11 mouse cellular contexts compared by ENCODE assay signal in the genomic region with DNA sequence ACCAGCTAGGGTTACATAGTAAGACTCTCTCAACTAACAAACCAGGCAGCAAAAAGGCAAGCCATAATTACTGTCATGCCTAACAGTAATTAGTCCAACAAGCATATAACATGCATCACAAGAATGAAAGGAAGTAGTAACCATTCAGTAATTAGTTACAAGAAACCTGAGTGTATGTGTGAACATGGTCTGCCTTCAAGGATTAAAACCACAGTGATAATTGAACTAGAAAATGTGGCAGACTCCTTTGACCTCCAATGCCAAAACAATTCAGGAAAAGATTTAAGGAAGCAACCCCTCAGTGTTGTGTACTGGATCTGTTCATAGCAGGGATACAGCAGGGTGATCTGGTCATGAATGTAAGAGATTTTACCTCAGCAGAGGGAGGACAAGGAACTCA. TPM values are rescaled to one million over a fixed set of nuclear protein-coding genes. Genes with fewer than 3 reads are reported as not detected.
DNase-seq lines count a peak whose midpoint lies in the region; ATAC-seq and TF ChIP-seq lines count a peak whose summit lies in the region.
"Had no signal": no experiment of that assay in that cellular context is flagged by ENCODE, and none has a peak within 500 bp of the region (broad histone marks: within the 10 kb centered on the region; RNA-seq: fewer than 3 reads in every experiment).

No protein-coding gene starts in this region.

- peak overlapping the region; percentile 99 for H3K27ac ChIP-seq in gastrocnemius, adult 2 months
- H3K27ac ChIP-seq in neural tube, embryonic 15.5 days (replicated peaks), result no peak overlapping the region

- no peak for DNase-seq in gastrocnemius, adult 2 months
- DNase-seq in gastrocnemius, postnatal 4 days (ENCODE audit: low spot score in 2 of 2), result no peak
- peak; percentile 29 for DNase-seq in induced T-regulatory cell, adult 2 months (ENCODE audit: low read depth)
- no peak for DNase-seq in embryo, embryonic 10 days (ENCODE audit: low spot score)
- DNase-seq in frontal cortex, postnatal 25 days (ENCODE audit: low spot score in 2 of 2), result no peak
- DNase-seq: kidney, adult 11 months had no signal

- no peaks in the 10 kb centered on the region for H3K9me3 ChIP-seq in megakaryocyte, embryonic 14.5 days
- H3K9me3 ChIP-seq in neural tube, embryonic 15.5 days (replicated peaks), result no peaks in the 10 kb centered on the region
- H3K9me3 ChIP-seq: forebrain, embryonic 13.5 days had no signal

- no peak for ATAC-seq in megakaryocyte, adult 5-6 weeks (ENCODE audit: poor library complexity, severe bottlenecking)
- ATAC-seq in neural tube, embryonic 15.5 days (ENCODE audit: low FRiP score), result no peak

- H3K27me3 ChIP-seq in megakaryocyte, embryonic 14.5 days (replicated peaks), result no peaks in the 10 kb centered on the region
- peaks cover 7% of the 10 kb centered on the region; the same call in 1 of the 2 replicates for H3K27me3 ChIP-seq in neural tube, embryonic 15.5 days (replicated peaks)
- H3K27me3 ChIP-seq: Patski had no signal

- intact Hi-C loops in gastrocnemius, adult 2 months (cut with DNase I), result loop anchor here (2.0 to 10.0 kb wide), 2 partner anchors 32 to 336 kb away; partner anchors contain the start of genes Gemin8 and Rab9

- 0 out of 2 replicates have a peak overlapping the region, but pooled peaks have one; percentile 44 for H3K4me2 ChIP-seq in neural tube, embryonic 15.5 days

- no peak for TF ChIP-seq CTCF in gastrocnemius, adult 2 months (IDR thresholded peaks at IDR 0.05)

- no peak overlapping the region for H3K9ac ChIP-seq in neural tube, embryonic 15.5 days (replicated peaks)
- H3K9ac ChIP-seq: forebrain, embryonic 13.5 days had no signal

- H3K36me3 ChIP-seq in megakaryocyte, embryonic 14.5 days (replicated peaks; ENCODE audit: low read length), result peaks cover 10% of the 10 kb centered on the region
- no peaks in the 10 kb centered on the region for H3K36me3 ChIP-seq in neural tube, embryonic 15.5 days

- peaks cover 17% of the 10 kb centered on the region; the same call in 1 of the 2 replicates for H3K4me1 ChIP-seq in megakaryocyte, embryonic 14.5 days
- no peaks in the 10 kb centered on the region; the same call in 1 of the 2 replicates for H3K4me1 ChIP-seq in neural tube, embryonic 15.5 days

- peak overlapping the region; percentile 89 for H3K4me3 ChIP-seq in gastrocnemius, adult 2 months
- peak overlapping the region; percentile 30 for H3K4me3 ChIP-seq in megakaryocyte, embryonic 14.5 days (replicated peaks)
- no peak overlapping the region for H3K4me3 ChIP-seq in neural tube, embryonic 15.5 days (replicated peaks)

RNA-seq across cellular contexts. Expression of gene Tceanc, which starts 7.3 kb away (rescaled TPM):
- 1 to 10 TPM; 1.9 to 4.3 TPM for total RNA-seq in gastrocnemius, adult 2 months (2021)
- 1 to 10 TPM; 8.5 to 8.7 TPM for total RNA-seq in gastrocnemius, postnatal 4 days (2021)
- polyA plus RNA-seq in megakaryocyte, embryonic 14.5 days (2012; ENCODE audit: insufficient read depth, low replicate concordance), result 0.54 TPM in 1 of 2 replicates, not detected in the other
- 5.9 and 7.8 TPM in 2 replicates for total RNA-seq in megakaryocyte, adult 5-6 weeks (2015)
- total RNA-seq in megakaryocyte, adult 5-6 weeks (2017), result 6.8 and 11.7 TPM in 2 replicates
- 4.0 and 4.9 TPM in 2 replicates for polyA plus RNA-seq in neural tube, embryonic 15.5 days (2015; fragmentation: Nextera tagmentation; extraction: Ambion mirVana)

RNA-seq across cellular contexts. Expression of gene Rab9, which starts 31.4 kb away (rescaled TPM):
- 10 to 100 TPM; 18.6 to 20.0 TPM for total RNA-seq in gastrocnemius, adult 2 months (2021)
- total RNA-seq in gastrocnemius, postnatal 4 days (2021), result 10 to 100 TPM; 24.0 to 28.0 TPM
- polyA plus RNA-seq in megakaryocyte, embryonic 14.5 days (2012; ENCODE audit: insufficient read depth, low replicate concordance), result 5.3 TPM in 1 of 2 replicates, not detected in the other
- total RNA-seq in megakaryocyte, adult 5-6 weeks (2015), result 45.1 and 50.2 TPM in 2 replicates
- total RNA-seq in megakaryocyte, adult 5-6 weeks (2017), result 65.7 and 77.2 TPM in 2 replicates
- polyA plus RNA-seq in neural tube, embryonic 15.5 days (2015; fragmentation: Nextera tagmentation; extraction: Ambion mirVana), result 51.6 and 52.7 TPM in 2 replicates
